Mouse (Mus musculus): ENCODE measurements around the gene Abi3bp. TPM values are rescaled to one million over a fixed set of nuclear protein-coding genes. Genes with fewer than 3 reads are reported as not detected.

Gene Abi3bp
- not detected in 2 replicates for polyA plus RNA-seq (2012)

DNA sequence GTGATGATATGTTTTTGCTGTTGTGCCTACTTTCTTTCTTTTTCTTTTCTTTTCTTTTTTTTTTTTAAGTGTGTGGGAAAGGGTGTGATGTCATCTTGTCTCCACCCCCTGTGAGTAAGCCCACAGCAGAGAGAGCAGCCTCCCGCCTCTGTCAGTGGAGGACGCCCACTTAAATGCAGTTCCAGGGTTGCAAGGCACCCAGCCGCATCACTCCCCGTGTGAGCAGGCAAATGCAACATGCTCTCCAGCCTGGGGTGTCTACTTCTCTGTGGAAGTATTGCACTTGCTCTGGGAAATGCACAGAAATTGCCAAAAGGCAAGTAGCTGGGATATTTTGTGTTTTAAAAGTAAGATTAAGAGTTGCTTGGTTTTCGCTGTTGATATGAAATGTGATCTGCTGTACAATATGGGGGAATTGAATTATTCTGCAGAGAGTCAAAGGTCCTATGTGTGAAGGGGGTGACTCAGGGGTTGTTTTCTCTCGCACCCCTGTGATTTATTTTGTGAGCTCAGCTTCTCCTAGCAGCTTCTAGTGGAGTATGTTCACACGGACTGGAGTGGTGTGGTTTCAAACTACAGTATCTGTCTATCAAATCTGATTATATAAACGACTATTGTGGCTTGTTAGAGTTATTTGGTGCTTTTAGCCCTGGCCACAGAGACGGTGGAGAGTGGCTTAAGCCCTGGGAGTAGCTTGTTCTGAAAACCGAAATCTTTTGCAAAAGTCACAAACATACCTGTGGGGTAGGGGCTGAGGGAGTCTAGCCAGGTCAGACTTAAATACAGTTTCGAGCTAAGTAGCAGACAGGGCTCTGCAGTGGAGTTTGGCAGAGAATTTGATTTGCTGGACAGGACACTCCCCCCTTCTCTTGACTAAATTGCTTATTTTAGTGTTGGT is at the start of gene Abi3bp:
TSS of gene Abi3bp (plus strand) at position 202 of the 898 bp plus-strand sequence.
- no peak for TF ChIP-seq GATA1 (IDR thresholded peaks at IDR 0.05; ENCODE audit: low read length)

DNA sequence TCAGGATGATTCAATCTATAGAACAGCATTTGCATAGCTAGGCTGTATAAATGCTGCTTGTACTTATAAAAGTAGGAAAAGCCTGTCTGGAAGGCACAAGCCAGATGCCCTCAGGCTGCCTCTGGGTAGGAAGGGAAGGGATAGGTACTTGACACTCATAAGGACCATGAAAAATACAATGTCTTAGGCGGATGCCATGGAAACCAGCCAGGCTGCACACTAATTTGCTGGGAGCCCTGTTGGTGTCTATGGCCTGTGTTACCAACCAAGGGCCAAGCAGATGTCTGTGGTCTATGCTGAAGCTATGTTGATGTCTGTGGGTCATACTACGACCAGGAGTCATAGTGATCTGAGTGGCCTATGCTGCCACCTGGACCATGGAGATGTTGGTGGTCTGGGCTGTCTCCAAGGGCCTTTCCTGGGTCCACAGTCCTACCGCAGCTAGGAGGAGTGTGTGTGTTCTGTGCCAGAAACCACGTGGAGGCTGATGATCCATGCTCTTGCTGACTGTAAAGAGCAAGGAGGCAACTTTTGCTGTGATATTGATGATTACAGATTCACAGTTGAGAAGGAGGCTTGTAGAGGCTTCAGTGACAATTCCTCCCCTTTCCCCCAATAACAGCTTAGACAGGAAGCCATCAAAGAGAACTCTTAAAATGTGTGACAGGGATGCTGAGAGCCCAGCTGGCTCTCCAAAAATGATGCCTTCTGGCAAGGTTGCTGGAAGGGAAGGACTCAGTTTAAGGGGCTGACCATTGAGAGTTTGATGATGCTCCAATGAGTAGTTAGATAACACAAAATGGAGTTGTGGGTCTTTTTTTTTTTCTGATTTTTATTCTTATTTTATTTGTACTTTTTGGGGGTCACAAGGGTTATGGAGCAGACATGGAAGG is 42.1 kb upstream of the Abi3bp start:
- no peak for TF ChIP-seq GATA1 (IDR thresholded peaks at IDR 0.05; ENCODE audit: low read length)

DNA sequence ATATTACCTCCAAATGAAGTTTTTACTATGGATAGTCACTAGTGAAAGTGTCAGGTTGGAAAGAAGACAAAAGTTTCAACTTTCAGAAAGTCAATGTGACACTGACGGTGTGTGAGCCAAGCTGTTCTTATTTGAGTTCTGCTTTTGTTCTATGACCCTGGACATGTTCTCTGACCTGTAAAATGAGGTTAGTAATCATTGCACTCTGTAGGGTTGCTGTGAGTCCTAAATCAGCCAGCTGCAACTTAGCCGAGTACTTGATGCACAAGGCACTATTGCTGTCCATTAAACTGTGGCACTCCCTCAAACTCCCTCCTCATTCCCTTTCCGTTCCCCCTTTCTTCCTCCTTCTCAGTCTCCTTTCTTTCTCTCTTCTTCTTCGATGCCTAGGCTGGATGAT is 37.4 kb upstream of the Abi3bp start:
- TF ChIP-seq GATA1 (IDR thresholded peaks at IDR 0.05; ENCODE audit: low read length): no peak

DNA sequence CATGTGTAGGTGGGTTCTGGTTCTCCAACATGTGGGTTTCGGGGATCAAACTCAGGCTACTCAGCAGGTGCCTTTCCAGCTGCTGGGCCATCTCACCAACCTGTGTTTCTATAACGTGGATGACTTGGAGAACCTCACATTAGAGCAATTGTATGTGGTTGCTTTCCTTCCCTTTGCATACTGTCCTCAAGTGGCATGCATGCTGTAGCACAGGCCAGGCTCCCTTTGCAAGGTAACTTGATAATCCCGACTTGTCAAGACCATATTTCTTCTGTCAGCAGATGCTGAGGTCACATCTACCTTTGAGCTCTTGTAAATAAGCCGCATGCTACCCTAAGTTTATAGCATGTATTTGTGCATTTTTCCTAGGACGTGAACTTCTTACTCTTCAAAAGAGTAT is 36.6 kb upstream of the Abi3bp start:
- TF ChIP-seq GATA1 (IDR thresholded peaks at IDR 0.05; ENCODE audit: low read length): no peak

DNA sequence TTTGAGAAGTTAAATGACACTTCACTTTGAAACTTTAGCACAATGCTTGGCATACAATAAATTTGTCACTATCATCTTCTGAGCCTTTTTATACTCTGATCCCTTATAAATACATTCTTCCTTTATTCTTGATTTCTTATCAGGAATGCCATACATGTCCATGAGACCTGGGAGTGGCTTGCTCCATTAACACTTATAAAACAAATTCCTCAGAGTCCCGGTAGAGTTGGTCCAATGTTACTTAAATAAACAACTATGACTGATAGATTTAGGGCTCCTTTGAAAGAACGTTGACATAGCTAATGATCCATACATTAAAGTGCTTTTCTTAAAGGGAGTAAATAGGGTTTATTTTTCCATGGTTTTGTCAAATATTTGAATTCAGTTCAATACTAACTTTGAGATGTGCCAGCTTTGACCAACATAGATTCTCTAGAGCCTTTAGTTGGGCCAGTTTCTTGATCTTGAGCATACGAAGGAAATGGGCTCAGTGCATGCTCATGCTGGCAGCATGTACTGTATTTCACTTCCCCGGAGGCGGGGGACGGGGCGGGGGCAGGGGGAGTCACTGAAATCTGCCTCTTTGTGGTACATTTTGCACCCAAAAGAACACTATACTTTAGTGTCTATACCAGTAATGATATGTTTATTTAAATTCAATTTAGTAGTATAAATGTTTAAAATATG is 35.9 kb upstream of the Abi3bp start:
- no peak for TF ChIP-seq GATA1 (IDR thresholded peaks at IDR 0.05; ENCODE audit: low read length)

DNA sequence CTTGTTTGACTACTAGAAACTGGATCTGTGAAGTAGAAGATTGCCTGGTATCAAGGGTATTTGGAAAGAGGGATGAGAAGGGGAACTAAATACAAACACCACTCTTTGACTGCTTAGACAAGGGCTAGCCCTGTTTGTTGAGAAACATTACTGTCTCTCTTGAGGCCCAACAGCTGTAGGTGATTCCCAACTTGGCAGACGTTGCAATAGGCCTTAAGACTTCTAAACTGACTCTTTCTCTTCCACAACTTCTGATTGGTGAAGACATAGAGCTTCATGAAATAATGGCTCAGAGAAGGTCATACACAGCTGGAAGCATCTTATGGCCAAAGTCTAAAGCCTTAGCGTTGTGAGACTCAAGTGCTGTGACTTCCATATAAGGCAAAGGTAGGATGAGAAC is 26.2 kb upstream of the Abi3bp start:
- no peak for TF ChIP-seq GATA1 (IDR thresholded peaks at IDR 0.05; ENCODE audit: low read length)

DNA sequence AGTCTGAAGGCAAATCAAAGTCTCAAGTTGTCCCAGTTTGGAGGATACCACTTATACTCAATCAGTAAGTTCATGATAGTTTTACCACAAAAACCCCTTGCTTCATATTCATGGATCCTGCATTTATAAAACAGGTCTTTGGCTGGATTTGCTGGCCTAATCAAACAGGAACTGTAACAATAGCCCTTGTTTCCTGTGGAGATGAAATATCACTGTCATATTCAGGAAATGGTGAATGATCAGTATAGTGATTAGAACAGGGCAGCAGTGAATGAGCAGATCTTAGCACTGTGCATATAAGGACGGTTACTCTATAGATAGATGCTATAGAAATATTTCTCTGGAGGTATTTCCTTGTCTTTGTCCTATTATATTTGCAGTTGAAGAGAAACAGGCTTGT is 25.8 kb upstream of the Abi3bp start:
- TF ChIP-seq GATA1 (IDR thresholded peaks at IDR 0.05; ENCODE audit: low read length): no peak

DNA sequence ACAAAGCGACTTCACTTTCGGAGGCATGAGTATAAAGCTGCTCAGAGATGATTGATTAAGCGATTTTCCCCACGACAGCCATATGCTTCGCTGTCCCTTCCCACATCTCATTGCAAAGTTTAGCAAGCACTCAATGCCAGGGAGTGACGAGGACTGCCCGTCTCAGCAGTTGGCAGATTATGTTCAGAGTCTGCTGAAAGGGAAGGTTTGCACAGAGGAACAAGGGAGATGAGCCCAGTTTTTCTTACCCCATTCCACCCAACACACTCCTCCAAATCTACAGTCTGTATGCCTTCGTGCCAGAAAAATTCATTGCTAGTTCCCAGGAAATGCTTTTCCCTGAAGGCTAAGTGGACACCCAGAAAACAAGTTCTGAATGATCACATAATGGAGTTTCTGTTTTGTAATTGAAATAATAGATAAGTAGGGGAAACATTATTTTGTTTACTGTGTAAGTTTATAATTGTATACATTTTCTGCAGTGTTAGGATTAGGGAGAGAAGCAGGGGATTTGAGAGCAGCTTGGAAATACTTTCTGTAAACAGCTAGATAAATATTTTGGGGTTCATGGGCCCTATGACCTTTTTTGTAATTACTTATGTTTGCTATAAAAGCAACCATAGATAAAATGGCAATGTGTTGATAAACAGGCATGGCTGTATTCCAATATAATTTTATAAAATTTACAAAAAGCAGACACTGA is 19.5 kb upstream of the Abi3bp start:
- TF ChIP-seq GATA1 (IDR thresholded peaks at IDR 0.05; ENCODE audit: low read length): no peak

DNA sequence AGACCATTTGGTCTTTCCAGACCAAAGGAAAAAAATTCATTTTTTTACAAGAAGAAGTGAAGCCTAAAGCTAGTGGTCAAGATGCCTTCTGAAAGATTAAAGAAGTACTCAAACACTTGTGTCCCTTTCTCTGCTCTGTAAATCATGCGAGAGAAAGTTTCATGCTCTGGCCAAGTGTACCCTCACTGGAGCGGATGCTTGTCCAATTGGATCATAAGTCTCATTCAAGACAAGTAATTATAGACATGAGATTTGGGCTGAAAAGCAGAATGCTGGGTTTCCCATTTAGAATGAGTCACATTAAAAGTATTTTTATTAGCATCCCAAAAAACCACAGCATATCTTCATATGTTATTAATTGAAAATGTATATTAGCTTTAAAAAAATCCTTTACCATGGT is 4.5 kb upstream of the Abi3bp start:
- no peak for TF ChIP-seq GATA1 (IDR thresholded peaks at IDR 0.05; ENCODE audit: low read length)

DNA sequence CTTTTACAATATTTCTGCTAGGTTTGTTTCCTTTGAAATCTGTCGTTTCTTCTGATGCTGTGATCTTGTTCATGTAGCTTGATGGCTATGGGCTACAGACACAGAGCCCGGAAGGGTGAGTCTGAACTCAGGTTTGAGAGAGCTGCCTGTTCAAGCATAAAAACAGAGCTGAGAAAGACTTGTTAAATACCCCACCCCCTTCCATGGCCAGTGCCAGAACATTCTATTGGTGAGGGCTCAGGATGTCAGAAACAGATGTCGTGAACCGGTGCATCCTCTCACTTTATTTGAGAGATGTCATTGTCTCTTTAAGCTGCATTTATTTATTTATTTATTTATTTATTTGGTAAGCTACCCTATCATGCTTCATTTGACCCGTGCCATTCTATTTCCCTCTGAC is 2.0 kb upstream of the Abi3bp start:
- no peak for TF ChIP-seq GATA1 (IDR thresholded peaks at IDR 0.05; ENCODE audit: low read length)

DNA sequence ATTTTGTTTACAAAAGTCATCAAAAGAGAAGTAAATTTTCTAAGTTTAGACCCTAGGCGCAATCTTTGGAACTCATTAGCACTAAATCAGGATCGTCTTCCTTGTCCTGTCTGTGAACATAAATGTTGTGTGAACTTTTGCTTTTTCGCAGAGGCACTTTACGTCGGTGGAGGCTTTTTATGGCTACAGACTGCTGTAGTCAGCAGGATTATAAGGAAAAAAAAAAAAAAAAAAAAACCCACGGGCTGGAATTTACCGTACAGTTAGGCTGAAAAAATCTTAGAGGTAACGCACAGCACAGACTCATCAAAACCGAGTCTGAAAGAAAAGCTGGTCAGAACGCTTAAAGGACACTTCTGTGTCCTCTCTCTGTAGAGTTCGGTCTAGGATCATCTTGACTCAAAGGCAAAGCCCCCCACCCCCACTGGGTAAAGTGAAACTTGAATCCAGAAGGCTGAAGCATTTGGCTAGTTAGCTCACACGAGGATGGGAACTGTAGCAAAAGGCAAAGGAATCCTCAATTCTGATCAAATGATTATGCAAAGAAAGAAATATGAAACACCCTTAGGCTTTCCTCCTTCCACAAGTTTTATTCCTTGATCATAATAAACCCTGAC is 1.0 kb downstream of the Abi3bp start:
- TF ChIP-seq GATA1 (IDR thresholded peaks at IDR 0.05; ENCODE audit: low read length): no peak

DNA sequence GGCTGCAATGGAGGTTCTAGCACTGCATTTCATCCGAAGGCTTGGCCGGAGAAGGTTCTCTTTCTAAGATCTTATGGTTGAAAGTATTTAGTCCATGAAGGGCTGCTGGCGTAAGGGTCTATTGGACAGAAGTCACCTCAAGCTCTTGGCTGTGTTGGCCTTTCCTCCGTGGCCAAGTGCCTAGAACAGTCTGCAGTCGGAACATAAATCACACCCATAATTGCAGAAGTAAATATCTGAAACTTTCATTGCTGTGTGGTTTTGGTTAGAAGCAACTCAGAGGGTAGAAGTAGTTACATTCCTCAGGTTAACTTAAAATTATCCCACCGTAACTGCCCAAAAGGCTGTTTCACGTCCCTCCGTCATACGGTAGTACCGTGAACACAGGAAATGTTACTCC is 5.8 kb downstream of the Abi3bp start:
- no peak for TF ChIP-seq GATA1 (IDR thresholded peaks at IDR 0.05; ENCODE audit: low read length)

DNA sequence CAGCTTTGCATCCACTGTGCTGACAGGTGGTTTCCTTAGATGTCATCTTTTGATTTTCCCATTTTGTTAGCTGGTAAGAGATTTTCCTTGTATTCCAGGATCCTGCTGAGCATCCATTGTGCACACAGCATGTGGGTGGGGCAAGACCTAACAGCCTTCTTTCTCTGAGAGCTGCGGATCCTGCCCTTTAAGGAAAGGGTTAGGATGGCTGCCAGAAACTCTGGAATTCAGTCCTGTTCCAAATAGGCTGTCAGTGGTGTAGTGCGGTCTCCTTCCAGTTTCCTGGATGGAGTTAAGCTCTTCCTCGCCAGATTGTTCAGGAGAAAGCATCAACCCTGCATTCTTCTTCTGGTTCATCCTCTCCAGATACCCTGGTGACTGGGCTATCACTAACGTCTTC is 8.8 kb downstream of the Abi3bp start:
- no peak for TF ChIP-seq GATA1 (IDR thresholded peaks at IDR 0.05; ENCODE audit: low read length)

DNA sequence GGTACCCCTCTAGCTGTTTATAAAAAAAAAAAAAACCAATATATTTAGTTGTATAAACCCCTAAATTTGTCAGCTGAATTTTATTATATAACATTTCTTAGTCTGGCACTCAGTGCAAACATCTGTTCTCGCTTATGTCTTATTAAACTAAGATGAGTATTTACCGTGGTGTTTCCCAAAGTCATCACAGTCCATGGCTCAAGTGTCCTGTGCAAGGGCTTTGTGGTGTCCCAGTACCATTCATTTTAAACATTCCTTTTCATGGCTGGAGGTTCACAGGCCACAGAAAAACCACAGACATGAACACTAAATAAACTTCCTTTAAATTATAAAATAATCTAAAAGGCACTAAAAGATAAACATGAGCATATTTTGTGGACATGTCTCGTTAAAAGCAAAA is 13.2 kb downstream of the Abi3bp start:
- no peak for TF ChIP-seq GATA1 (IDR thresholded peaks at IDR 0.05; ENCODE audit: low read length)

DNA sequence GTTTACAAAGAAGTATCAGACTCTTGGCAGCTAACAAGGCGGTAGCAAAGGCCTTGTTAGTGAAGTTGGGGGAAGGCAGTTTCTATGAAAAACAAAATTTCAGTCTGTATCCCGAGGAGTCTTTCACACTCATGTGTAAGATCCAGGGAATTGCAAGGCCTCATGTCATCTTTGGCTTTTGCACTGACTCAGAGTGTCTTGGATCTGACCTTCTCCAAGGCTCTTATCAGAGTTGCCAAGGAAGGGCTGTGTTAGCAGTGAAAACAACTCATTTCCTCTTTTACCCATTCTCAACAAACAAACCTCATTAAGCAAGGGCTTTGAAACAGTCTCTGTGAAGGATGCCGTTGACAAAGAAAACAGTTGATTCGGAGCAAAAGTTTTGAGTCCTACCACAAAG is 17.6 kb downstream of the Abi3bp start:
- TF ChIP-seq GATA1 (IDR thresholded peaks at IDR 0.05; ENCODE audit: low read length): no peak
